Mouse (Mus musculus) heart, adult 11 months (tissue): Measurements from ENCODE around the gene AC170998.1.

Experiments
- DNase-seq: peaks from one replicate; pipeline ENCODE4 v3.0.0; 2022

The AC170998.1 gene

DNA sequence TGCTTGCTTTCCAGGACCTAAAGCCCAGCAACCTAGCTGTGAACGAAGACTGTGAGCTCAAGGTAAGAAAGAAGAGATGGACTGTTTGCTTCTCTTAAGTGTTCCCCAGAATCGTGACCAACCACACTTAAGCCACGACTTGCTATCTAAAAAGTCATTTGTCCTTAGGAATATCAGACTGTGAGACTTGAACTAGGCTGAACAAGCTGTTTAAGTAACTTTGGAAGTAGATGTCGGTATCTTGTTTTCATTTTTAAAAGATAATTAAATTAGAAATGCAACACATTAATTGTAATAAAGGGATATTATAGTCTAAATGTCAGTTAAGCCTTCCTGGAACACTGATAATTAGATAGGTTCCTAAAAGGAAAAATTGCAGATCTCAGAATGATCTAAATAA, at the start of gene AC170998.1:
Gene AC170998.1, plus strand, starts transcription at position 301 of the 400 bp plus-strand sequence.
- no peak for DNase-seq

DNA sequence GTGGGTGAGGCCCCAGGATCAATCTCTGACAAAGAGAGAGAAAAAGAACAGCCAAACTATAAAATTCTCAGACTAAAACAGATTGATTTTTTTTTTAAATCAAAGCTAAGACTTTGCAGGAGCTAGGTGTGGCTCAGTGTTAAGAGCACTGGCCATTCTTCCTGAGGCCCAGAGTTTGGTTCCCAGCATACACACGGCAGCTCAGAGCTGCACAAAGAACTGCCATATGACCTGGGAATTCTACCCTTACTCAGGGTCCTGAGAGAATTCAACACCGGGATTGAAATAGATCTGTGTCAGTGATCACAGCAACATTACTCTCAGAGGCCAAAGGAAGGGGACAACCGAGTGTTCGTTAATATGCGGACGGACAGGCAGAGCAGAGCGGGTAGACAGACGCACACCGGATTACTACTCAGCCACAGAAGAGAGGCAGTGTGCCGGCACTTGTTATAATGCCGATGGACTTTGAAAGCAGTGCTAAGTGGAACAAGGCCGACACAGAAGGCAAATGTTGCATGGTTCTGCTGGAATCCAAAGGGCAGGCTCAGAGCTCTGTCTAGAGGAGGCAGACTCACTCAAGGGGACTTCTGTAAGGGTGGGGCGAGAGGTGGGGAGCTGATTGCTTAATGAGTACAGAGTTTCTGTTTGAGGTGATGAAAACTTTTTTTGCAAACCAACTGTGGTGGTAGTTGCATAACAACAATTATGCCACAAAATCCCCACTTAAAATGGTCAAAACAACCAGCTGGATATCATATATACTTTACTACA, 43.4 kb upstream of the AC170998.1 start:
- no peak for DNase-seq

DNA sequence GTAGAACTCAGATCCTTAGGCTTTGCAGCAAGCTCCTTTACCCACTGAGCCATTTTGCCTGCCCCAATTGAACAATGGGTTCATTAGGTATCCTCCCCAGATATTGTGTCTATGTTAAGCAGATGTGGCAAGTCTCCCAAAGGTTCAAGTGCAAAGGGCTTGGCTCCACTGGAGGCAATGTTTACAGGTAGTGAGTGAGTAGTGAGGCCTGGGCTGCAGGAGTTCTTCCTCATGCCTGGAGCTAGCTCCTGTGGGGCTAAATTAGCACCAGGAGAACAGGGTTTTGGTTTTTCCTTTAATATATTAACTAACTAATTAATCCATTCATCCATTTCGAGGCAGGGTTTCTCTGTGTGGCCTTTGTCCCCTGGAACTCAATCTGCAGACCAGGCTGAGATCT, 42.3 kb upstream of the AC170998.1 start:
- no peak for DNase-seq

DNA sequence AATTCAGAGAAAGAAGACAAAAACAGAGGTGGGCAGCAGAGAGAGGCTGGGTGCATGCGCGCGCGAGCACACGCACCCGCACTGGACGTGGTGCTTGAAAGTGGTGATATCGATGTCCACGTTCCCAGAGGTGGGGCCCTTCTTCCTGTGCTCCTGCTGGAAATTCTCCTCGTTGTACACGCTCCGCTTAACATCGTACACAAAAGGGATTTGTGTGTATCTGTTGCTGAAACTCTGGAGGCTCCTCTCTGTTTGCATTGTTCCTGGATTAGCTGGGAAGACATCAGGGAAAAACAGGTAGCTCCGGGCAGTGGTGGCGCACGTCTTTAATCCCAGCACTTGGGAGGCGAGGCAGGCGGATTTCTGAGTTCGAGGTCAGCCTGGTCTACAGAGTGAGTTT, 41.3 kb upstream of the AC170998.1 start:
- DNase-seq: no peak

DNA sequence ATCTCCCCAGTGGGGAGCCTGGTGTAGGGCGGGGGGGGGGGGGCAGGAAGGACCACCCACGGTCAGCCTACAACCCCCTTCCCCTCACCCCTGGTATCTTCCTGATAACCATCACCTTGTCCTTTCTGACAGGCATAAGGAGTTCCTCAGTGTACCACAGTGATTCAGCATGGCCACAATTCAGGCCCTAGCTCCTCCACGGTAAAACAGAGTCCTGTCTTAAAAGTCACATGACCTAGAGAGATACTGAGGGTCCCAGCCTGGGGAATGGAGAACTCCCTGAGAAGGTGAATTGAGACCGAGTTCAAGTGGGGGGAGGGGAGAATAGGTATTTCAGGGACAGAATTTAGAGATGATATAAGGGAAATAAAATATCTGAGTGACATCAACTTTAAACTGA, 38.5 kb upstream of the AC170998.1 start:
- no peak for DNase-seq

DNA sequence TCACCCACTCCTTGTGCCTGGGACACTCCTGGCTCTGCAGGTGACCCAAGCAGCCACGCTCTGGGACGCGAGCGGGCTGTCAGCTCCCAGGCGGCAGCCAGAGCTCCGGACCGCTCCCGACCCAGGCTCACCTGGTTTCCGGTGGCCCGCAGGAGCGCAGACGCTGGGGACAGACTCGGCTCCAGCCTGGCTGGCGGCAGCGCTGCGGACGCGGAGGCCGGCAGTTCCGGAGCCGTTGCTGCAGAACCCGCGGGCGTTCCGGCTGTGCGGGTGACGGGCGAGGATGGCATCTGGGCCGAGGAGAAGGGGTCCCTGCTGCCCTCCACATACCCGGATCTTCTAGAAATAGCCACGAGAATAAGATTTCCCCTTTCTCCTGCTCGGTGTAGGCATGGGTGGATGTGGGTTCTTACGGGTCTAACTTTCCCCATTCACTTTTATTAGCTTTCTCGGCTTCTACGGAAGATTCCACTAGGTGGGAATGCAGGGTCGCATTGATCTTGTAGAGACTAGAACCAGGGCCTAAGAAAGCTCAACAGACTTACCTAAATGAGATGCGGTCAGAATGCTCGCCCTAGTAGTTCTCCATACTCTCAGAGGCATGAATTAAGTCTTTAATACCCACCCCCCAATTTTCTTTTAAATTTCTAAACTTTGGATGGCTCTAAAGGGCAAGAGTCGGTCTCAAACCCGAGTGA, 36.1 kb upstream of the AC170998.1 start, which contains the start of gene Slc26a8:
Gene Slc26a8, minus strand, starts transcription at position 648 of the 698 bp plus-strand sequence.
- DNase-seq: no peak

DNA sequence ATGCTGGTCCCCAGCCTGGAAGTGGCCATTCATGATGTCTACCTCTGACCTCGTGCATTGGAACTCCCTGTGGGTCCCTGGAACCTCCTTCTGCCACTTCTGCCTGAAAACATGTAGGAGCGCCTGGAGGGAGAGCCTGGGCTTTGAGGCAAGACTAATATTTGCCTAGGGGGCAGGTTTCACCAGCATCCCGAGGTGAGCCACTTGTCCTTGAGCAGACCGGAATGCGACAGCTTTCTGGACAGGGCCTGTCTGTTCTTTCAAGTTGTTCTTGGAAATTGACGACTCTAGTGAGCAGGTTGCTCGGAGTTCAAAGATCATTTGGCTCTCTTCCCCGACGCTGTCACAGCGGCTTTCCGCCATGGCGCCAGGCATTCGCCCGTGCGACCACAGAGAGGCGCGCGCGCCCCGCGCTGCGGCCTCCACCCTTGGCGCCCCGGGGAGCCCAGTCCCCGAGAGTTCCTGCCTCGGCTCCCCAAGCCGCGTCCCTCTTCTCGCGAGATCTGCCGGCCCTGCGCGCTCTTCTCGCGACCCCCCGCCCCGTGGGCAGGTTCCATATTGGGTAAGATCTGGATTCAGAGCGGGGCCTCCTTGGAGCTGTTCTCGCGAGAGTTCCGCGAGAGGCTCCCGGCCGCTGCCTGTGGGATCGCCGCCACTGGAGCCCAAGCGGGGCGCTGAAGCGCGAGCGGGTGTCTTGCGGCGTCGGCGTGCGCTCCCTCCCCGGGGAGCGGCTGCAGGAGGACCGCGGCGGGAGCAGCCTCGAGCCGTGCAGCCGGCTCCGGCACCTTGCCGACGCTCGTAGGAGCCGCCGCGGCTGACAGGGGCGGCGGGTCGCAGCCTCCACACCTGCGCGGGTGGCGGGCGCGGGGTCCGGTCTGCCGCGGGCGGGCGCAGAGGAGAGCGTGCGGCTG, 34.9 kb upstream of the AC170998.1 start, which contains the start of gene Mapk14:
Gene Mapk14, plus strand, starts transcription at position 554 of the 911 bp plus-strand sequence.
- DNase-seq: peak; percentile 100

DNA sequence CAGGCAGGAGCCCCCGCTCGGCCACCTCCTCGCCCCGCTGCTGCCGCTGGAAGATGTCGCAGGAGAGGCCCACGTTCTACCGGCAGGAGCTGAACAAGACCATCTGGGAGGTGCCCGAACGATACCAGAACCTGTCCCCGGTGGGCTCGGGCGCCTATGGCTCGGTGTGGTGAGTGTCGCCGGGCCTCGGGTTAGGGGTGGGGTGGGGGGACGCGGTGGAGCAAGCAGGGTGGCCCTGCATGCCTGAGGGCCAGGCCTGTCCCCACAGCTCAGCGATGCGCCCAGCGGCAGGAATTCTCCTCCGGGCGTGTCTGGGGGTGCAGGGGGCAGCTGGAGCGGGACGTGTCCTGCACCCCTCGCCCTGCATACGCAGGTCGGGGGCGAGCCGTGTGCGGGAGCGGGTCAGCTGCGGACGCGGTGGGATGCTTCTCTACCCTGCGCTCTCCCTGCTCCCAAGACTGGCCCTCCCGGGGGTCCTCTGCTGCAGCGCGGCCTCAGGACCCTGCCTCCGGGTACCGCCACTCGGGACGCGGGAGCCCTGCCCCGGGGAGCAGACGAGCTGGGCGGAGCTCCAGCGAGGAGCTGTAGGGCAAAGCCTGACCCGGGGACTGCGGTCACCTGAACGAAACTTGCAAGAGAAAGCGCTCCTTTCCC, 34.1 kb upstream of the AC170998.1 start:
- peak; percentile 97 for DNase-seq

DNA sequence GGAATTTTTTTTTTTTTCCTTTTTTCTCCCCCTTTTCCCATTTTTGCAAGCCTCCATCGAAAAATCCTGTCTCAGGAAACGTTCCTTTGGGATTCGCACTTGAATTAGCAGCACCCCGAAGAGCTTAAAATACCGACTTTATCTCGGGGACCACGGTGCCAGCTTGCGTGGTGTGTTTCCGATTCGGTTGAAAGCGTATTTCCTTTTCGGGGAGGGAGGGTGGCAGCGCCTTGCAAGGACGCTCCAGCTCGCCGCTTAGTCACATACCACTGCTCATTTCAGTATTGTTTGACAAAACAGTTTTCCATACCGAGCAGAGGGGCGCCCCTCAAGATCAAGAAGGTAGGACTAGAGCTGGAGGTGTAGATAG, 33.6 kb upstream of the AC170998.1 start:
- DNase-seq: peak; percentile 96

DNA sequence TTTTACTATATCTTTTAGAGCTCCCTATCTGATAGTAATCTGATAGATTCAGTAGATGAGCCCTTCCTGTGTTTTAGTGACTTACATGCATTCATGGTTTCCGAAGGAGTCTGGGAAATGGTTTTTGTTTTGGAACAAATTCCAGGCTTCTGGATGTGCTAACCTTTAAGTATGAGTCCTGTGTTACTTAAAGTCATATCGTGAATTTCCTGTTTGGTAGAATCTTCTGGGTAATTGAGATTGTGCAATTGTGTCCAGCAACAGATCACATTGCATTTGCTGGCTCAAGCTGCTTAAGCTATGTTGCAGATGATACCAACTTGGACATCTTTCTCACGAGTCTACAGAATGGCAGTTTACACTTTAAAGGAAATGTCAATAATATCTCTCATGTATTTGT, 32.8 kb upstream of the AC170998.1 start:
- no peak for DNase-seq

DNA sequence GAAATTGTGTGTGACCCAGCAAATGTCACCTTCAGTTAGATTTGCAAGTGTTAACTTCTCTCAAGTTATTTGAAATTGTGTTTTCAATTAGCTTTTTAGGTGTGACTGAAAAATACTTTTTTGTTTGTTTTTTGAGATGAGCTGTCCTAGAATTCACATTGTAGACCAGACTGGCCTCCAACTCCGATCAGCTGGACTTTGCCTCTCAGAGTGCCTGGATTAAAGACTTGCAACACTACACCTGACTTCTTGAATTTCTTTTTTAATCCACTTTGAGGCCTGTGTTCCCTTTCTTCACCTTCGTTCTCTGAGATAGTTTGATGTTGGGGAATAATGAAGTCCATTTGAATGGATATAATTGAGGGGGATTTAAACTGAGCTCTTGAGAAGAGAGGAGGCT, 31.8 kb upstream of the AC170998.1 start:
- DNase-seq: no peak

DNA sequence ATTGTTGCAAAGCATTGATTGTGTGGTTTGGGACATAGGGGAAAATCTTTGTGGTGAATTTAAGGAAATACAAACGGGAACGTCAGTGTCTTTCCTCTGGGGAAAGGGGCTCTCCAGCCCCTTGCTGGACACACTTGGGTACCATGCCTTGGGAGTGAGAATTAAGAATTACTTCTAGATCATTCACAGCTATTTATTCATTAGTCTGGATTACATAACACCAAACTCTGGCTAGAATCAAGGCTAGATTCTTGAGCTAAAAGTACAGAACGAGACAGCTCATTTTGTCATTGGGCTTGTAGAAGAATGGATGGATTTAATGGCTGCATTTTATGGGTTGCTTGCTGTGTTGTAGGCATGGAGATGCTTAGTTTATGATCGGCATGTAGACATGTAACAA, 31.1 kb upstream of the AC170998.1 start:
- no peak for DNase-seq

DNA sequence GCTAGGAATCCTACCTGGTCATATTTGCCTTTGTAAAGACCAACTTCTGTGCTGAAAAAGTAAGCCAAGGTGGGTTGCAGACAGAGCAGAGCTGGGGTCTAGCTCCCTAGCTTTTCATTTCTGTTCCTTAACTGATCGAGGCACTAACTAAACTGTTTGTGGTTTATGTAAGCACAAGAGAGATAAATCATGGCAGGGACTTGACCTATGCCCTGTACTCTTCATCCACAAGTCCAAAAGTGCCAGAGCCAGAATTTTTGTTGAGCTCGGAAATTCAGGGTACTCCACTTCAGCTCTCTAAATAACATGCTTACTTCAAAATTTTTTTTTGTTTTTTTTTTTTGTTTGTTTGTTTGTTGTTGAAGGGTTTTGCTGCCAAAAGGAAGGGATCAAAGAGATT, 29.2 kb upstream of the AC170998.1 start:
- no peak for DNase-seq

DNA sequence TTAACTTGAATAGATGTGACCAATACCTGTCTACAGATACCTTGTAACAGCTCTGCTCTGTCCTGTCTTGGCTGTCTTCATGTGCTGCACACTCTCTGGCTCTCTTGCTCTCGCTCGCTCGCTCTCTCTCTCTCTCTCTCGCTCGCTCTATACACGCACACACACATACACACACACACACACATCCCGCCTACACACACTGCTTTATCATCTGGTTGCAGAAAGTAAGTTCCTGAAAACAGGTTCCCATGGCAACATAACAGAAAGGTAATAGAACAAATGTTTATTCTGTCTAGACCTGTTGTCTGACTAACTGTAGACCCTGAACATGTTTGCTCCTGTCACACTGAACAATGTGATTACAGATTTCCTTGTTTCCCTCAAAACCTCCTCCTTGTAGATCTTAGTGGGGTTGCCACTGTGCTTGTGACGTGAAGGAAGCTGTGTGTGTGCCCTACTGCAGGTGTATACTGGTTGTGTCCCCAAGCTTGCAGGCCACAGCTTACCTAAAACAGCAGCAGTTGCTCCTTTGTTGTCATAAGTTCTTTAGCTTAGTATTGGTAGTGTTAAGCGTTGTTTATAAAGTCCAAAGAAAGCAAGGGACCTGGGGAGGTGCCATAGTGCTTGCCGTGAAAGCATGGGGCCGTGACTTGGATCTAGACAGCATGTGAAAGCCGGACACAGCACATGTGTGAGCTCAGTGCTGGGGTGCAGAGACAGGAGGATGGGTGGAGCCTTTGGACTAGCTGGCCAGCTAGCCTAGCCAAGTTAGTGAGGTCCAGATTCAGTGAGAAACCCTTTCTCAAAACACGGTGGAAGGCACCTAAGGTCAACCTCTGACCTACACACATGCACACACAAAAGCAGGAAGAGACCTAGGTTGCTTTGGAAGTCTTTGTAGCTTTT, 28.3 kb upstream of the AC170998.1 start:
- DNase-seq: peak; percentile 96

DNA sequence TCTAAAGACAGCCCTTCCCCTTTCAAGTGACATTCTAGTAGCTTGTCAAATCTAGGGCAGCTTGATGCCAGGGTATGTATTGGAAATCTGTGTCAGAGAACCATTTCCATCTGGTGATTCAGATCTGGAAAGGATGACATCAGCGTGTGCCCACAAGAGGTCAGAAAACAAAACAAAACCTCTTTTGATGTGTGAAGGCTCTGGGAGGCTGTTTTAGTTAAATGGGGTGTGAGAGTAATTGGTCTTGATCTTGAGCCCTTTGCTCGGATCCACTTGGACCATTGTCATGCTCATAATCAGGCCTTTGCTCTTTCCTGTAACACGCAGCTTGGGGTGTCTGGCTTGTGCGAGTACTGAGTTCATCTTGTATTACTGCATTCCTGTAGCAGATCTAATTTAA, 27.6 kb upstream of the AC170998.1 start:
- DNase-seq: peak; percentile 86

DNA sequence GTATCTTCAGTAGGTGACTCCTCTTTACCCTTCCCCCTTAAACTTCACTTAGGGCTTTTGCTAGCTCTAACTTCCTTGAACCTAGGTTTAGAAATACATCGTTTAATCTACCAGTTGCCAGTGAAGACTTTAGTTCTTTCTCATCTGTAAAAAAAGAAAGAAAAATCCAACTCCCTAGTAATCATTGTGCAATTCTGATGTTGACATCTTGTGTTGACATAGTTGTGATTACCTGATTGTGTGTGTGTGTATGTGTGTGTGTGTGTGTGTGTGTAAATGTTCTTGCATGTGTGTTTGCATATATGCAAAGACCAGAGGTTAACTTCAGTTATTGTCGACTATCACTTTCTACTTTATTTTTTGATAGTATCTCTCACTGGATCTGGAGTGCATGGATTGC, 27.2 kb upstream of the AC170998.1 start:
- DNase-seq: no peak

DNA sequence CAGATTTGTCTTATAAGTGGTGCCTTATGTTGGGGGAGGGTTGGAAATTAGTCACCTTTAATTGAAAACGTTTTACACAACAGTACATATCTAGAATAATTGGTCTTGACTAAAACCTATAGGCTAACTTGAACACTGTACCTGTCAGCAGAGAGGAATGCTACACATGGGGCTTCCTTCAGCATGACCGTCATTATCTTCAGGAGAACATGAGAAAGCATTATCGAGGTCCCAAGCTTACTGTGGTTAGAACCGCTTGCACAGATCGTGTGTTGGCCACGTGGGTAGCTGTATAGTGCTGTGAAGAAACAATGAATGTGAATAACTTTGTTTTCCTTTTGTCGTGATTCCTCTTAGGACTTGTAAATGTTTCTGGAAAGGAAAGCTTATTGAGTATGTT, 26.1 kb upstream of the AC170998.1 start:
- peak; percentile 70 for DNase-seq

DNA sequence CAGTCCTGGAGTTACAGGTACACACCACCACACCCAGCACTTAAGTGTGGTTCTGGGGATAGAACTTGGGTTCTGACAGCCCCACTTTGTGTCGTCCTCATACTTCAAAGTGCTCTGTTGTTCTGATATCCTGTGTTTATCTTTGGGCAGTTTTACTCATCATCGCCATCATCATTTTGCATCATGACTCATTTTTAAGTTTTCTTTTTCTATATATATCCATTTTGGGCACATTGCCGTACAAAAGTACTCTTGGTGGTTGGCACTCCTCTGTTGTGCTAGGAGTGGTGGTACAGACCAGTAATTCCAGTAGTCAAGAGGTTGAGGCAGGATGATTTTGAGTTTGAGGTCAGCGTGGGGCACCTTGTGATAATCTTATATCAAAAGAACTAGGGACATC, 24.7 kb upstream of the AC170998.1 start:
- peak; percentile 66 for DNase-seq

DNA sequence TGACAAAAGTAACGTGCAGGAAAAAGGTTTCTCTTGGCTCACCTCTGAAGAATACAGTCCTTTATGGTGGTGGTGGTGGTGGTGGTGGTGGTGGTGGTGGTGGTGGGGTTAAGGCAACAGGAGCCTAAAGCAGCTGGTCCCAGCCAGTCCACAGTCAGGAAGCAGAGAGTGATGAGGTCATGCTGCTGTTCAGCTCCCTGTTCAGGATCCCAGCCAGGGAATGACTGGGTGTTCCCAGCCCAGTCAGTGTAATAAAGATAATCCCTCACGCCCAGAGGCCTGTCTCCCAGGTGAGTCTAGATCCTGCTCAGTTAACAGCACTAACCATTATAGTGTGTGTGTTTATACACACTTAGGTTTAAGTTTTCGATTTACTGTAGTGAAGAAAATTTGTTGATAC, 24.1 kb upstream of the AC170998.1 start:
- DNase-seq: peak; percentile 92

DNA sequence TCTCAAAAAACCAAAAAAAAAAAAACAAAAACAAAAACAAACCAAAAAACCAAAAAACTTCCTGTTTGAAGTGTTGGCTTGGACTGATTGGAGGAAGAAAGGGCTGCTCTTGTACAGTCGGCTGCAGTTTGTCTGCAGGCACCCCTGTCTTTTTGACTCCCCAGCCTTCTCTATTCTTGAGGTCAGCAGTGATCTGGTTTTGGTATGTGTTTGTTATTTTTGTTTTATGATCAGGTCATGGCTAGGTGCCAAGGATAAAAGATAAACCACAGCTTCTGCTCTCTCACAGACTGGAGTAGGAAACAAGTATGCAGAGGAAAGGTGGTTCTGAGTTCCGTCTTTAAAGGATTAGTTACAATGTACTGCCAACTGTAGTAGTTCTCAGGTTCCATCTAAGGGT, 23.2 kb upstream of the AC170998.1 start:
- DNase-seq: peak; percentile 88

DNA sequence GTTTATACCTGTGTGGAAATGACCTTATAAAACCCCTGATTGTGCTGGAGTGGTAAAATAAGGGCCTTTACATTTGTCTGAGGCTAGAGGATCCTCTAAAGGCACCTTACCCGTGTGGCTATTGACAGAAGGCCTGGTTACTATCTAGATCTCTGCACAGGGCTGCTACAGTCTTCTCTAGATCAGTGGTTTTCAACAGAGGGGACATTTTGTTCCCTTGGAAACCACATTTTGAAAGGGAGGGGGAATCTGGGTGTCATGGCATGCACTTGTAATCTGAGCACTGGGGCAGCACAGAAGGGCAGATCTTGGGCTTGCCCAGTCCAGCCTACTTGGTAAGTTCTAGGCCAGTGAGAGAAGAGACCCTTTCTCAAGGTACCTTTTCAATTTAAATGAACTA, 19.2 kb upstream of the AC170998.1 start:
- DNase-seq: no peak
